Mouse (Mus musculus): Measurements from ENCODE around the gene Ccdc42. TPM values are rescaled to one million over a fixed set of nuclear protein-coding genes. Genes with fewer than 3 reads are reported as not detected.

The Ccdc42 gene
- 1 to 10 TPM in 1 of 2 experiments, under 1 TPM in 1; 0.60 to 1.8 TPM for total RNA-seq (2021)
- long read RNA-seq, experiment 1, result 0 reads
- long read RNA-seq, experiment 2, result 0 reads

DNA sequence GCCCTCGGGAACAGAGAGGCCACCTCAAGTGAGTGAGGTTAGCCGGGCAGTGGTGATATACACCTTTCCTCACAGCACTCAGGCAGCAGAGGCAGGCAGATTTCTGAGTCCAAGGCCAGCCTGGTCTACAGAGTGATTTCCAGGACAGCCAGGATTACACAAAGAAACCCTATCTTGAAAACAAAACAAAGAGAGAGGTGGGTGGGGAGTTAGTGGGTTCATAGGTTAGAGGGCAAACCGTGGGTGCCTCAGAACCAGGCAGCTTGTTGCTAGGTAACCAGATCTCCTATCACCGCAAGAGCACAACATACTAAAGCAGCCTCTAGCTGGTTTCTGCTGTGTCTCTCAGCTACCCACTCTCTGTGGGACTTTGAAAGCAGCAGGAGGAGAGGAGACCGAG lies at the start of gene Ccdc42:
TSS of gene Ccdc42 (plus strand) at position 301 of the 400 bp plus-strand sequence.
- no peak for DNase-seq (ENCODE audit: low spot score in 2 of 2)

DNA sequence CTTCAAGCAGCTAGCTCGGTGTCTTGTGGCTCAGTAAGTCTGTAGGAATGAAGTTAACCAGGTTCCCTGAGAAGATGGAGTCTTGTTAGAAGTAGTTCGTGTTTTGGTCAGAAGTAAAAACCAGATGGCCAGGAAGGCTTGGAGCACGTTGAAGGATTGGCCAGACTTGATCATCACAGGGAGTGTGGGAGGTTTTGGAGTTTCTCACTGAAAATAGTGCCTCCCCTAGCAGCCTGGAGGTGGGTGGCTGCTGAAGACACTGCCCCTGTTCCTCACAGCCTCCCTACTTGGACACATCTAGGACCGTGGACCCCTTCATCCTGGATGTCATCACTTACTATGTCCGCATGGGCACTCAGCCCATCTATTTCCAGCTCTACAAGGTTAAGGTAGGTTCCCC lies 47.2 kb upstream of the Ccdc42 start:
- DNase-seq (ENCODE audit: low spot score in 2 of 2), result peak in 1 of 2 experiments; percentile 55

DNA sequence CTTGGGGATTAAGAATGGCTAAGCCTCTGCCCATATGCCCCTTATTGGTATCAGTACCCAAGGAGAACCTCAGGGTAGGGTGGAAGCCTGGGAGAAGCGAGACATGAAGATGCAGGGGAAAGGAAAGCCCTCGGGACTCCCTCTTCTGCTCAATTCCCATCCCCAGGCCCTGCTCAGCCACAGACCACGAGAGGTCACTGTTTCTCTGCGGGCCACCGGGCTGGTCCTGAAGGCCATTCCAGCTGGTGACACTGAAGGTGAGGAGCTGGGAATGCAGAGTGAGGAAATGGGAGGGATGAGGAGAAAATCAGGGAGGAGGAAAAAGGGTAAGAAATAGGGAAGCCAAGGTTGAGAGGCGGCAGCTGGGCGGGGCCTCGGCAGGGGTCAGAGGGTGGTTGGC lies 42.3 kb upstream of the Ccdc42 start:
- DNase-seq (ENCODE audit: low spot score in 2 of 2), result no peak

DNA sequence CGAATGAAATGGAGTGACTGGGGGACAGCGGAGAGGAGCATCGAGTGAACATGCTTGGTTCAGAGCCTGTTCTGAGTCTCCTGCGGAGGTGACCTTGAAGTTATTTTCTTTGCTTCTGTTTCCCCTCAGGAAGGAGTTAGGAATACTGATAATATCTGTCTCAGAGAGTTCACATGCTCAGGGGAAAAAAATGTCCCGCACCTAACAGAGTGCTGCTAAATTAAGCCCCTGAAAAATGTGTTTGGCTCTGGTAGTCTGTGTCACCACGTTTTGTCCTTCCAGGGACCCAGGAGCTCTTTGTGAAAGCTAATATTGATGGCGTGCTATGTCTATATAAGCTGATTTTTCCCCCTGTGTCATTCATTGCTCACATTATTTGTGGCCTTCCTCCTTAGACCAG lies 41.6 kb upstream of the Ccdc42 start:
- DNase-seq (ENCODE audit: low spot score in 2 of 2), result no peak

DNA sequence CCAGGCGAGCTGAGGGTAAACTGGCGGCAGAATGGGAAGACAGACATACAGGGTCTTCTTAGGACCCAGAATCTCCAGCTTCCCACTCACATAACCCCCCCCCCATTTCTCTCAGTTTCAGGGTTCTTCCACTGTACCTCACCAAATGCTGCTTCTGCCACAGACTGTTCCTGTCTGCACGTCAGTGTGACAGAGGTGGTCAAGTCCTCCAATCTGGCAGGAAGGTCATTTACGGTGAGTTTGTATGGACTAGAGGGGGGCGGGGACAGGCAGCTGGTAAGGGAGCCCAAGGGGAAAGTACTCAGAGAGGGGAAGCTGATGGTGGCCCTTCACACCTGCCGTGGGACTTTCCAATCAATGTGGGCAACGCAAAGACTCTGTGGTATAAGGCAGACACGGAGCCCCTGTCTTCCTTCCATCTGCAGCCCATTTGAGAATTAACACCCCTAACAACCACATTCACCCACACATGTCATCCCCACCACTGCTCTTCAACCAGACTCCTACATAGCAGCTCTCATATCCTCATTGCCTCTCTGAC lies 41.1 kb upstream of the Ccdc42 start:
- no peak for DNase-seq (ENCODE audit: low spot score in 2 of 2)

DNA sequence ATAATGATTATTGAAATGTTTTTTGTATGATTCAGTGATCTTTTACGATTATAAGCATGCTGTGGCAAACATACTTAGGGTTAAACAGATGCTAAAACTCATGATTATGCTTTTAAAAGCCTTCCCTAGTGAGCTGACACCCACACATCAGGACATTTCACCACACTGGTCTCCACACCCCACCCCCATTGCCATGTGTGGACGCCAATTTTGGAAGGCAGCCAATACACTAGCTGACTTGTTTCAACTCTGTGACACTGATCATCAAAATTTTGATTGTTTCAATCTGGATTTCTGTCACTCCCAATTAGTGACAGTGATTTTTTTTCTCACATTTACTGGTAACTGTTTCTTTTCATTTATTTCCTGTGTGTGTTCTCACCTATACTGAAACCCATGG lies 39.3 kb upstream of the Ccdc42 start:
- DNase-seq (ENCODE audit: low spot score in 2 of 2), result no peak

DNA sequence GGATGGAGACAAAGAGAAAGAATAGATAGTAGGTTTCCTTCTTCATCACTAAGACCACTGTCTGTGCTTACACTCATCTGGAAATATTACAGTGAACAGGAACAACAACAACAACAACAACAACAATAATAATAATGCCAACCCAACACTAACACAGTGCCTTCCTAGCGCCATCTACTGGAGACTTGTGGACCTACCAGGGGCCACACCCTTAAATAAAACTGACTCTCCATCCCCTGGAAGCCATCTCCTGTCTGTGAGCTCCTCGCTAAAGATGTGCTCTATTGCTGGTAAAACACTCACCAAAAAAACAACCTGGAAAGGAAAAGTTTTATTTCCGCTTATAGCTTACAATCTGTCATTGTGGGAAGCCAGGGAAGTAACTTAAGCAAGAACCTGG lies 37.2 kb upstream of the Ccdc42 start:
- DNase-seq (ENCODE audit: low spot score in 2 of 2), result no peak

DNA sequence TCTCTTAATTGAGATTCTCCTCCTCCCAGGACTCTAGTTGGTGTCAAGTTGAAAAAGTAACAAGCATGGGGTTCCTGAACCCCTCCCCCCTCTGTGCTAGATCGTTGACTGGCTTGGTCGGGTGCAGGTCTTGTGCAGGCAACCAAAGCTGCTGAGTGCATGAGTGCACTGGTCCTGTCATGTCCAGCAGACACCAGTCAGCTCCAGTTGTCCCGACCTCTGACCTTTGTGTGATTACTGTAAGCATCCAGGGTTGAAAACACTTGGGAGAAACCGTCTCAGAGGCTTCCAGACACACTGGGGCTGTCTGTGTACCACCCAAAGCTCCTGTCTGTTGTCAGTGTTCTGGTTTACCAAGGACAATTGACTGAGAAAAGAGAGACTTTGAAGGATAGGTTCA lies 36.5 kb upstream of the Ccdc42 start:
- no peak for DNase-seq (ENCODE audit: low spot score in 2 of 2)

DNA sequence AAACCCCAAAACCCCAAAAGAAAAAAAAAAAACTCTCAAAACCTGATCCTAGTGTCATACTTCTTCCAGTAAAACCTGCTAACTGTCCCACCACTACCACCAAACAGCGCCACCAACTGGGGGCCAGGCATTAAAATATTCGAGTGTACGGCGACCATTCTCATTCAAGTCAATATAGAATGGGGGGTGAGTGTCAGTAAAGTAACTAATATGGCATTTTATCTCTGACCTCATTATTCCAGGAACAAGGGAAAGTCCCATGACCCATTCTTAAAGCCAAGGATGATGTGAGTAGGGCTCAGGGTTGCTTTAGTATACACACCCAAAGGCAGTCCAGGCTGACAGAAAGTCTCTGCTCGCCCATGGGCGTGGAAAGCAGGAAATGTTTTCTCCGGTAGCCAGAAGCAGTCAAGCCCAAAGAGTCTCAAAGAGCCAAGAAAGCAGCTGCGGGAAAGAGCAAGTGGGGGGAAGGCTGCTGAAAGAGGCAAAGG lies 32.8 kb upstream of the Ccdc42 start:
- peak in 1 of 2 experiments; percentile 26 for DNase-seq (ENCODE audit: low spot score in 2 of 2)

DNA sequence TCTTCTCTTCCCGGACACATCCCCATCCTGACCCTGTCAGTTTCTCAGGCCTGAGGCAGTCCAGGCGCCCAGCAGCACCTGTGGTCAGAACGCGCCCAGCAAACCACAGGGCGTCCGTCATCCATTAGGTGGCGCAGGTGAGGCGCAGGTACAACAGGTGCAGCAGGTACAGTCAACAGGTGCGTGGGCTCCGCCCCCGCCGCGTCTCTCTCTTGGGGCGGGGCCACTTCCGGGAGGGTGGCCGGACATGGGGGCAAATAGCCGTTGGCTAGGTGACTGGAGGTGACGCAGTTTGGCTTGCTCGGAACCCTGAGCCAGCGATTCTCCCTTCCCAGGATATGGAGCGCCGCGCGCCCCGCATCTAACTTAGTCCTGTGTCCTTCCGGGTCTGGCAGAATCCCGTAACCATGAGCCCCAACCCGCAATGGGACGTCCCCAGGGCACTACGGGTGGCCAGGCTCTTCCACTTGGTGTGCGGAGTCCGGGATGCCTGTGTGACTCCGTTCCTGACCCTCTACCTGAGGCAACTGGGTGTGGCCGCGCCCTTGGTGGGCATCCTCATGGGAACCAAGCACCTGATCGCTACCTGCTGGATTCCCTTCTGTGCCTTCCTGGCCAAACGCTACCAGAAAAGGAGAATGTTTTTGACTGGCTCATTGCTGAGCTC lies 30.8 kb upstream of the Ccdc42 start, which contains the start of gene Mfsd6l:
TSS of gene Mfsd6l (plus strand) at position 269 of the 667 bp plus-strand sequence.
- DNase-seq (ENCODE audit: low spot score in 2 of 2), result no peak

DNA sequence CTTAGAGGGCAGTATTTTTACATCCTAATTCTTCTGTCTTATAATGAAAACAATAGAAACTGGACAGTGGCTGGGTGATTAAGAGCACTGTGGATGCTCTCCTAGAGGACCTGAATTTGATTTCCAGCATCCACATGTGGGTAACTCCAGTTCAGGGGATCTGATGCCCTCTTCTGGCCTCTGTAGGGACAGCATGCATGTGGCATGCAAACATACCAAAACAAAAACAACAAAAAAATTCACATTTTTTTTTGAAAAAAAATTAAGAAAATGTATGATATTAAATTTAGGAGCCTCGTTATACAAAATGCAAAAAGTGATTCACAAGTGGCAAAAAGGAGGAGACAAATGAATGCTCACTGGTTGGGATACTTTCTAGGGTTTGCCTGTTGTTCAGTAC lies 27.3 kb upstream of the Ccdc42 start:
- no peak for DNase-seq (ENCODE audit: low spot score in 2 of 2)

DNA sequence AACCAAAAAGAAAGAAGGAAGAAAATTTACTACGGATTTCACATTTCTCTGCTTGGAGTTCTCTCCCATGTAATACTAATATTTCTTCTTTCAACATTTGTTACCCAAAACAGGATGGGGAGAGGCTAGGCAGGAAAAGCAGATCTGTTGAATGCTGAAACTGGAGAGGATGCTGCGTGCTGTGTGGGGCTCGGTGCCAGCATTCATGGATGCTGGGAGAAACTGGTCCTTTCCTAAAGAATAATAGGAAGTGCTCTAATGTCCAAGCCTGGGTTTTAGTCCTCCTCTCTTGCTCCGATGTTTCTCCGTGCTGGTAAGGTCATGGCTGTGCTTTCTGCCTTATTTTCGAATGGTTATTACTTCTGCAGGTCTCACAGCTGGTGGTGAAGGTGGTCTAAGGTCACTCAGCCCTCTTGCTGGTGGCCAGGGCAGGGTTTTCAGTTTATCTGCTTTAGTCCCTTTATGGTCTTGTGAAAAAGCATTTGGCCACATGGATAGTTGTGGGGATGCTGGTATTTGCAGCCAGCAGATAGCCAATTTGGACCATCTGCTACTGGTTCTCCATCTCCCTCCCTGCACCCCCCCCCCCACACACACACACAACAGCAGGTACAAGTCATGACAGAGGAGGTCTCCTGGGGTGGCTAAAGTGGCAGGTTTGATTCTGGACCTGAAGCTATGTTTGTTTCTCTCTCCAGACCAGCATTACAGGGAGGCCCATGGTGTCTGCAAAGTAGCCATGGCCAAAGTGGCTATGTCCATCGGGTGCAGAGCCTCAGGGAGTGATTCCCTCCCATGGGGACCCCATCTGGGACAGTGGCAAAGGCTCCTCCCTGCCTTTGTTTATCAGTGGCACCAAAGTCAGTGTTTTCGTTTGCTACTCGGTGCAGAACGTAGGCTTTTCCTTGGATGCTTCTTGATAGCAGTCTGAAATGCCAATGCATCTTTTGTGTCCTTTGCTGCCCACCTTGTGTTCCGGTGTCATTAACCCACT lies 24.6 kb upstream of the Ccdc42 start:
- no peak for DNase-seq (ENCODE audit: low spot score in 2 of 2)

DNA sequence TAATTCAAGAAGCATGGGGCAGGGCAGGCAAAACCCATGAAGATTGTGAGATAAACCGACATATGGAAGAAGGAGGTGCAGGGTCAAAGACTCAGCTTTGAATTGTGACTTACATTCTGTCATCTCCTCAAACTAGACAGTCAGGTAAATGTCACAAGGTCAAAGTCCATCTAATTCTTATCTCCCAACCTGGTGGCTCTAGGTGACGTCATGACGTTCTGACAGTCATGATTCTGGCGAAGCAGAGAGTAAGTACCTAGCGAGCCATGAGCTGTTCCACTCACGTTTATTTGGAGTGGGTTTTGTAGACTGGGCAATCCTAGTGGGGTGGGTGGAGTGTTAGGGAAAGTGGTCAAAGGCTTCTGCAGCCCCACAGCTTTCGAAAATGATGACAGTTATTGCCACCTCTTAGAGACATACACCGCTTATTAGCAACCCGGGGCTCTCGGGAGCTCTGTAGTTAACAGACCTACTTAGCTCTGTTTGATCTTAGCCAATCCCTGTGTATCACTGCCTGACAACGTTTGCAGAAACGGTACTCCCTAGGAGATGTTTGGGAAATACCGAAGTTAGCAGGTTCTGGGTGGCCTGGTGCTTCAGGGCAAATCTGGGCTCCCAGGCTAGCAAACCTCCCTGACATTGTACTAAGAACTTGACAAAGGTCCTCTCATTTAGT lies 22.3 kb upstream of the Ccdc42 start:
- DNase-seq (ENCODE audit: low spot score in 2 of 2), result no peak

DNA sequence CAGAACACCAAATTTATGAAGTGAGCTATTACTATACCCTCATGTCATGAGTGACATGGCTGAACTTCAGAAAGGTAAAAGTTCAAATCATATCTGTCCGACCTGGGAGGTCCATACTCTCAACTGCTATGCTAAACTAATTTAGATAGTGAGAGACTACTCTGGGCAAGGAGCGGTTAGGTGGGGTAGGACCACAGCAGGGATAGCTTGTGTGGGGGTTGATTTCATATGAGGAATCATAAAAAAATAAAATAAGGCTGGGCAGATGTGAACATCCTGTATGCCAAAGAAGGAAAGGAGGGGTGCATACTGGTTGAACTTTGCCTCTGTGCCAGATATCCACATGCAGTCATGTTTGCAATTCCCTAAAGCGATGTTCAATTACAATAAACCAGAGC lies 21.8 kb upstream of the Ccdc42 start:
- DNase-seq (ENCODE audit: low spot score in 2 of 2), result no peak

DNA sequence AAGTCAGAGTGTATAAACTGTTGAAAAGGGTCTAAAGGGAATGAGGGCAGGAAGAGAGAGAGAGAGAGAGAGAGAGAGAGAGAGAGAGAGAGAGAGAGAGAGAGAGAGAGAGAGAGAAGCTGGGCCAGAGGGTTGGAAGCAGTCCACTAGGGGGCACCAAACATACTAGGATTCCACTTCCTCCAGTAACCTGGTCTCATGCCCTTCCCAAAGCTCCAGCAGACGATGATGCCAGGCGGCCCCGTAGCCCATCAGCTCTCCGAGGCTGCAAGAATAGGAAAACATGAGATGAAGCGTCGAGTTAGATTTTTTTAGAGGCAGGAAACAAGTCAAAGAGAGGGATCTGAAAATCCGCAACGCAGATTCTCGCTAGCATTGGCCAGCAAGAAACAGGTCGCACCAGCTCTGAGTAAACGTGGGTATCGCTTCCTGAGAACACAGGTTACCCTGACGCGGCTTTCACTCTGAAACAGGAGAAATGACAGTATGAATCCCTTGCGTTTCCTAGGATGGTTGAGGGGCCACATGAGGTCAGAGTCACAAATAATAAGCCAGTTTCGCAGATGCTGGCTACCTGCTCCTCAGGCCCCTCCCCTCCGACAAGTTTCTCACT lies 20.3 kb upstream of the Ccdc42 start:
- peak; percentile 86 to 87 for DNase-seq (ENCODE audit: low spot score in 2 of 2)

DNA sequence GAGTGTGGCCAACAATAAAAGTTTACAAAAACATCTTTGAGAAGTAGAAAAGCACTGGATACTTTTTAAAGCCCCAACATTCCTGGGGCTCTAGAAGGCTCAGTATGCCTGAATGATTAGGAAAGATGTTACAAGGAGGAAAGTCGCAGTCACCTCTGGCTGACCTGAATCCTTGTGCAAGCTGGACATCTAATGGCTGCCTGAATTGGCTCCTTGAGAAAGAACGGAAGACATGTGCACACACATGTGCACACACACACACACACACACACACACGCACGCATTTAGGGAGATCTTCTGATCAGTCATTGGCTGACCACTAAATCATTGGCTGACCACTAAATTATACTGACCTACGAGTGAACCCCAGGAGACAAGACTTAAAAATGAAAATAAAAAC lies 16.0 kb upstream of the Ccdc42 start:
- DNase-seq (ENCODE audit: low spot score in 2 of 2), result no peak

DNA sequence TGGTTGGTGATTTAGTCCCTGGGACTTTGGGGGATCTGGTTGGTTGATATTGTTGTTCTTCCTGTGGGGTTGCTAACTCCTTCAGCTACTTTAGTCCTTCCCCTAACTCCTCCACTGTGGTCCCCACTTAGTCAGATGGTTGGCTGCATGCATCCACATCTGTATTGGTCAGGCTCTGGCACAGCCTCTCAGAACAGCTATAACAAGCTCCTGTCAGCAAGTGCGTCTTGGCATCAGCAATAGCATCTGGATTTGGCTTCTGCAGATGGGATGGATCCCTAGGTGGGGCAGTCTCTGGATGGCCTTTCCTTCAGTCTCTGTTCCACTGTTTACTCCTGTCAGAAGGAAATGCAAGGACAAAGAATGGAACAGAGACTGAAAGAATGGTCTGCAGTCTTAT lies 9.7 kb upstream of the Ccdc42 start:
- no peak for DNase-seq (ENCODE audit: low spot score in 2 of 2)

DNA sequence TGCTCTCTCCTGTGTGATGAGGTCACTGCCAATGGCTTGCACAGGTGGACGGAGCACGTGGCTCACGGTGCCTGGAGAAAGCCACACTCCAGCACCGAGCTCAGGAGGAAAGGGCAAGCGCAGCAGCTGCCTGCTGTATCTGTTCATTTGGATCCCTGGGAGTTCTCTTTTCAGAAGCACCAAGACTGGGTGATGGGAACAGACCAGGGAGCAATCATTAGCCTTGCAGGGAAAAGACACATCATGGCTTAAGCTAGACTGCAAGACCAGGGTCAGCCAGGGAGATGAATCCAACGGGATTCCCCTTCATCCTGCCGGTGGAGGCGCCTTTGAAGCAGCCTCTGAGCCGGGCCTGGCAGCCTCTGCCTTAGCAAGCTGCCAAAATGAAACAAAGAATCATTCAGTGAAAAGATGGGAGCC lies 7.3 kb upstream of the Ccdc42 start:
- DNase-seq (ENCODE audit: low spot score in 2 of 2), result peak; percentile 41 to 59

DNA sequence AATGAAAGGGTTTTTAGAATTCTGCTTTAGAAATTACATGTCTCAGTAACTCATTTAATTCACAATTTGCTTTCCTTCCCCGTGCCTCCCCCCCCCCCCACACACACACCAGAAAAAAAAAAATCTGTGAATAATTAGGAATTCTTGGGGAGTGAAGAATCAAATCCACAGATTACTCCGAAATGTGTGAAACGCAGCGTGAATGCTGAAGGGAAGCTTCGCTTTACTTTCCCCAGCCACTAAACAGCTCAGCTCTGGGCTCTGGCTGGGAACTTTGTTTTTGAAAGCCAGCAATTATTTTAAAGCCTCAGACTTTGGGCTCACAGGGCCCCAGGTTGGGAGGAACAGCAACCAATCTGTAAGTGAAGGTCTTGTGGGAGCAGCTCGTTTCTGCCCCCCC lies 6.3 kb upstream of the Ccdc42 start:
- no peak for DNase-seq (ENCODE audit: low spot score in 2 of 2)

DNA sequence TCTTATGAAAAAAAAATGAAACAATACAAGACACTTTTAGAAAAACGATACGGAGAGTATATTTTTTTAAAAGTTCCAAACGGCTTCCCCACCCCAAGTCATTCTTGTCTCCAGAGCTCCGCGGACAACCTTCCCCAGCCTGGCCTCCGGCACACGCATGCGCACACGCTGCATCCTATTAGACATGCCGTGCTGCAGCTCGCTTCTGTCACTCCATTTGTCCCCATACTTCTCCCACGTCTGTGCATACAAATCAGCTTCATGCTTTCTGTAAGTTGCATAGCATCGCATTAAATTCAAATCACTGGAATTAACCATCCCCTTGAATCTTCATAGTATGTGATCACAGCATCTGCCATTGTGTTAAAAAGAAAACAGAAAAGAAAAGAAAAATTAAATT lies 3.6 kb upstream of the Ccdc42 start:
- peak; percentile 63 to 70 for DNase-seq (ENCODE audit: low spot score in 2 of 2)

All from left cerebral cortex, adult 18-20 months (tissue).